Mouse (Mus musculus): ENCODE measurements around the gene Cops6. TPM values are rescaled to one million over a fixed set of nuclear protein-coding genes. Genes with fewer than 3 reads are reported as not detected.

The Cops6 gene
- total and polyA plus RNA-seq, 3 experiments = 80.6 to 205 (median 88.4) TPM

Other genes with a start within 250 kb of the Cops6 start
Only the 20 nearest of the 22 such genes appear.
- gene Azgp1, start 179.6 kb upstream of the Cops6 start, total RNA-seq (2012; rRNA removed) = not detected in 2 replicates
- gene Azgp1, start 179.6 kb upstream of the Cops6 start, total RNA-seq (2014; rRNA removed) = not detected in 2 replicates
- not detected in 2 replicates for gene Azgp1, start 179.6 kb upstream of the Cops6 start, polyA plus RNA-seq (2012; ENCODE audit: insufficient read length, low read depth)
- not detected in 2 replicates for gene Smok3a, start 139.8 kb upstream of the Cops6 start, total RNA-seq (2012; rRNA removed)
- gene Smok3a, start 139.8 kb upstream of the Cops6 start, total RNA-seq (2014; rRNA removed) = not detected in 2 replicates
- not detected in 2 replicates for gene Smok3a, start 139.8 kb upstream of the Cops6 start, polyA plus RNA-seq (2012; ENCODE audit: insufficient read length, low read depth)
- gene Smok3b, start 139.6 kb upstream of the Cops6 start, total RNA-seq (2012; rRNA removed) = not detected in 2 replicates
- not detected in 2 replicates for gene Smok3b, start 139.6 kb upstream of the Cops6 start, total RNA-seq (2014; rRNA removed)
- not detected in 2 replicates for gene Smok3b, start 139.6 kb upstream of the Cops6 start, polyA plus RNA-seq (2012; ENCODE audit: insufficient read length, low read depth)
- not detected in 2 replicates for gene Smok3c, start 107.9 kb upstream of the Cops6 start, total RNA-seq (2012; rRNA removed)
- not detected in 2 replicates for gene Smok3c, start 107.9 kb upstream of the Cops6 start, total RNA-seq (2014; rRNA removed)
- gene Smok3c, start 107.9 kb upstream of the Cops6 start, polyA plus RNA-seq (2012; ENCODE audit: insufficient read length, low read depth) = not detected in 2 replicates
- gene Zkscan1, start 76.0 kb upstream of the Cops6 start, total RNA-seq (2012; rRNA removed) = 9.5 and 10.5 TPM in 2 replicates
- gene Zkscan1, start 76.0 kb upstream of the Cops6 start, total RNA-seq (2014; rRNA removed) = 10.7 and 12.0 TPM in 2 replicates
- 8.9 and 9.2 TPM in 2 replicates for gene Zkscan1, start 76.0 kb upstream of the Cops6 start, polyA plus RNA-seq (2012; ENCODE audit: insufficient read length, low read depth)
- 9.0 and 10.8 TPM in 2 replicates for gene Zscan21, start 44.2 kb upstream of the Cops6 start, total RNA-seq (2012; rRNA removed)
- gene Zscan21, start 44.2 kb upstream of the Cops6 start, total RNA-seq (2014; rRNA removed) = 9.0 and 9.6 TPM in 2 replicates
- gene Zscan21, start 44.2 kb upstream of the Cops6 start, polyA plus RNA-seq (2012; ENCODE audit: insufficient read length, low read depth) = 12.1 and 13.6 TPM in 2 replicates
- gene Zfp113, start 5.3 kb upstream of the Cops6 start, total RNA-seq (2012; rRNA removed) = 5.2 and 5.8 TPM in 2 replicates
- 5.5 and 7.0 TPM in 2 replicates for gene Zfp113, start 5.3 kb upstream of the Cops6 start, total RNA-seq (2014; rRNA removed)
- 4.1 and 4.4 TPM in 2 replicates for gene Zfp113, start 5.3 kb upstream of the Cops6 start, polyA plus RNA-seq (2012; ENCODE audit: insufficient read length, low read depth)
- 16.7 and 17.4 TPM in 2 replicates for gene Ap4m1, start 10.9 kb downstream of the Cops6 start, total RNA-seq (2012; rRNA removed)
- 20.4 and 21.5 TPM in 2 replicates for gene Ap4m1, start 10.9 kb downstream of the Cops6 start, total RNA-seq (2014; rRNA removed)
- 26.3 and 27.5 TPM in 2 replicates for gene Ap4m1, start 10.9 kb downstream of the Cops6 start, polyA plus RNA-seq (2012; ENCODE audit: insufficient read length, low read depth)
- gene Mcm7, start 11.4 kb downstream of the Cops6 start, total RNA-seq (2012; rRNA removed) = 146 and 193 TPM in 2 replicates
- 206 and 209 TPM in 2 replicates for gene Mcm7, start 11.4 kb downstream of the Cops6 start, total RNA-seq (2014; rRNA removed)
- 267 and 277 TPM in 2 replicates for gene Mcm7, start 11.4 kb downstream of the Cops6 start, polyA plus RNA-seq (2012; ENCODE audit: insufficient read length, low read depth)
- gene Taf6, start 26.4 kb downstream of the Cops6 start, total RNA-seq (2012; rRNA removed) = 60.9 and 62.1 TPM in 2 replicates
- gene Taf6, start 26.4 kb downstream of the Cops6 start, total RNA-seq (2014; rRNA removed) = 59.8 and 60.2 TPM in 2 replicates
- gene Taf6, start 26.4 kb downstream of the Cops6 start, polyA plus RNA-seq (2012; ENCODE audit: insufficient read length, low read depth) = 56.8 and 61.5 TPM in 2 replicates
- 19.2 and 22.5 TPM in 2 replicates for gene Cnpy4, start 26.4 kb downstream of the Cops6 start, total RNA-seq (2012; rRNA removed)
- gene Cnpy4, start 26.4 kb downstream of the Cops6 start, total RNA-seq (2014; rRNA removed) = 21.6 and 26.7 TPM in 2 replicates
- 24.9 and 31.0 TPM in 2 replicates for gene Cnpy4, start 26.4 kb downstream of the Cops6 start, polyA plus RNA-seq (2012; ENCODE audit: insufficient read length, low read depth)
- gene Mblac1, start 33.2 kb downstream of the Cops6 start, total RNA-seq (2012; rRNA removed) = 0.84 and 1.4 TPM in 2 replicates
- gene Mblac1, start 33.2 kb downstream of the Cops6 start, total RNA-seq (2014; rRNA removed) = 0.17 TPM in 1 of 2 replicates, not detected in the other
- 0.31 and 0.41 TPM in 2 replicates for gene Mblac1, start 33.2 kb downstream of the Cops6 start, polyA plus RNA-seq (2012; ENCODE audit: insufficient read length, low read depth)
- gene Nxpe5, start 64.8 kb downstream of the Cops6 start, total RNA-seq (2012; rRNA removed) = not detected in 2 replicates
- gene Nxpe5, start 64.8 kb downstream of the Cops6 start, total RNA-seq (2014; rRNA removed) = not detected in 2 replicates
- not detected in 2 replicates for gene Nxpe5, start 64.8 kb downstream of the Cops6 start, polyA plus RNA-seq (2012; ENCODE audit: insufficient read length, low read depth)
- gene Lamtor4, start 94.4 kb downstream of the Cops6 start, total RNA-seq (2012; rRNA removed) = 42.0 and 44.0 TPM in 2 replicates
- gene Lamtor4, start 94.4 kb downstream of the Cops6 start, total RNA-seq (2014; rRNA removed) = 40.1 and 40.3 TPM in 2 replicates
- 24.5 and 35.5 TPM in 2 replicates for gene Lamtor4, start 94.4 kb downstream of the Cops6 start, polyA plus RNA-seq (2012; ENCODE audit: insufficient read length, low read depth)
- gene BC037034, start 103.0 kb downstream of the Cops6 start, total RNA-seq (2012; rRNA removed) = 11.2 and 15.9 TPM in 2 replicates
- gene BC037034, start 103.0 kb downstream of the Cops6 start, total RNA-seq (2014; rRNA removed) = 4.4 and 4.5 TPM in 2 replicates
- 15.4 and 15.6 TPM in 2 replicates for gene BC037034, start 103.0 kb downstream of the Cops6 start, polyA plus RNA-seq (2012; ENCODE audit: insufficient read length, low read depth)
- gene Gal3st4, start 111.8 kb downstream of the Cops6 start, total RNA-seq (2012; rRNA removed) = 0.21 and 0.25 TPM in 2 replicates
- gene Gal3st4, start 111.8 kb downstream of the Cops6 start, total RNA-seq (2014; rRNA removed) = not detected in 2 replicates
- gene Gal3st4, start 111.8 kb downstream of the Cops6 start, polyA plus RNA-seq (2012; ENCODE audit: insufficient read length, low read depth) = not detected in 2 replicates
- not detected in 2 replicates for gene Gm43720, start 118.9 kb downstream of the Cops6 start, total RNA-seq (2012; rRNA removed)
- gene Gm43720, start 118.9 kb downstream of the Cops6 start, total RNA-seq (2014; rRNA removed) = not detected in 2 replicates
- gene Gm43720, start 118.9 kb downstream of the Cops6 start, polyA plus RNA-seq (2012; ENCODE audit: insufficient read length, low read depth) = not detected in 2 replicates
- not detected in 2 replicates for gene Gpc2, start 118.9 kb downstream of the Cops6 start, total RNA-seq (2012; rRNA removed)
- not detected in 2 replicates for gene Gpc2, start 118.9 kb downstream of the Cops6 start, total RNA-seq (2014; rRNA removed)
- gene Gpc2, start 118.9 kb downstream of the Cops6 start, polyA plus RNA-seq (2012; ENCODE audit: insufficient read length, low read depth) = not detected in 2 replicates
- gene Stag3, start 119.2 kb downstream of the Cops6 start, total RNA-seq (2012; rRNA removed) = not detected in 2 replicates
- gene Stag3, start 119.2 kb downstream of the Cops6 start, total RNA-seq (2014; rRNA removed) = not detected in 2 replicates
- gene Stag3, start 119.2 kb downstream of the Cops6 start, polyA plus RNA-seq (2012; ENCODE audit: insufficient read length, low read depth) = not detected in 2 replicates
- 0.21 TPM in 1 of 2 replicates, not detected in the other for gene Pvrig, start 180.9 kb downstream of the Cops6 start, total RNA-seq (2012; rRNA removed)
- 0.23 and 0.87 TPM in 2 replicates for gene Pvrig, start 180.9 kb downstream of the Cops6 start, total RNA-seq (2014; rRNA removed)
- gene Pvrig, start 180.9 kb downstream of the Cops6 start, polyA plus RNA-seq (2012; ENCODE audit: insufficient read length, low read depth) = 0.45 and 0.50 TPM in 2 replicates